Mouse (Mus musculus) cerebellum, adult 2 months (tissue): ENCODE measurements around the gene Pax2. TPM values are rescaled to one million over a fixed set of nuclear protein-coding genes. Genes with fewer than 3 reads are reported as not detected.
A peak's percentile ranks its signal among the peaks of the same experiment; 100 is the strongest.

Experiments used
- DNase-seq, 2 experiments: peaks; one replicate each; pipeline ENCODE4 v3.0.0; 2021
- H3K27ac ChIP-seq: fragments of 200-500 bp; 2 replicates; pipeline ENCODE4 v1.5.1; 2012; ENCODE audit warnings: low read length, control low read depth, inconsistent platforms; ENCODE audit not compliant: insufficient read depth
- H3K27me3 ChIP-seq: fragments of 200-500 bp; 2 replicates; pipeline ENCODE4 v1.6.1; 2012; ENCODE audit warnings: inconsistent platforms, mild to moderate bottlenecking, low read length, moderate library complexity; ENCODE audit not compliant: control insufficient read depth, insufficient read depth
- H3K4me1 ChIP-seq: fragments of 200-500 bp; 2 replicates; pipeline ENCODE4 v1.6.1; 2011; ENCODE audit warnings: low read length; ENCODE audit not compliant: control insufficient read depth, insufficient read depth
- H3K4me3 ChIP-seq: fragments of 200-500 bp; replicated peaks from 2 replicates; pipeline ENCODE3; 2011; ENCODE audit warnings: mild to moderate bottlenecking, low read depth, low read length, control low read depth; ENCODE audit not compliant: insufficient read depth
- CTCF ChIP-seq: fragments of 200-500 bp; IDR thresholded peaks from 2 replicates; pipeline ENCODE4 v1.5.1; 2011; ENCODE audit warnings: low read depth, mild to moderate bottlenecking, control low read depth, low read length, moderate library complexity, borderline replicate concordance; ENCODE audit not compliant: insufficient read depth
- POLR2A ChIP-seq: fragments of 200-500 bp; IDR thresholded peaks from 2 replicates; pipeline ENCODE4 v1.6.1; 2011; ENCODE audit warnings: low read length, control low read depth, borderline replicate concordance; ENCODE audit not compliant: insufficient read depth
- WGBS: fragments of 180-500 bp; shearing (Covaris S2); methylation state at CpG from one replicate; pipeline ENCODE4 v1.1.7; 2018; 5-methylcytosine and 5-hydroxymethylcytosine counted together
- polyA plus RNA-seq: library from polyadenylated mRNA; depleted of rRNA; stranded (reverse); fragments of >200 nt; gene quantifications from 2 replicates; pipeline ENCODE4 v1.2.3, GENCODE M21; 2012

Pax2 gene
- polyA plus RNA-seq, 1 experiment, result 8.4 TPM

DNA sequence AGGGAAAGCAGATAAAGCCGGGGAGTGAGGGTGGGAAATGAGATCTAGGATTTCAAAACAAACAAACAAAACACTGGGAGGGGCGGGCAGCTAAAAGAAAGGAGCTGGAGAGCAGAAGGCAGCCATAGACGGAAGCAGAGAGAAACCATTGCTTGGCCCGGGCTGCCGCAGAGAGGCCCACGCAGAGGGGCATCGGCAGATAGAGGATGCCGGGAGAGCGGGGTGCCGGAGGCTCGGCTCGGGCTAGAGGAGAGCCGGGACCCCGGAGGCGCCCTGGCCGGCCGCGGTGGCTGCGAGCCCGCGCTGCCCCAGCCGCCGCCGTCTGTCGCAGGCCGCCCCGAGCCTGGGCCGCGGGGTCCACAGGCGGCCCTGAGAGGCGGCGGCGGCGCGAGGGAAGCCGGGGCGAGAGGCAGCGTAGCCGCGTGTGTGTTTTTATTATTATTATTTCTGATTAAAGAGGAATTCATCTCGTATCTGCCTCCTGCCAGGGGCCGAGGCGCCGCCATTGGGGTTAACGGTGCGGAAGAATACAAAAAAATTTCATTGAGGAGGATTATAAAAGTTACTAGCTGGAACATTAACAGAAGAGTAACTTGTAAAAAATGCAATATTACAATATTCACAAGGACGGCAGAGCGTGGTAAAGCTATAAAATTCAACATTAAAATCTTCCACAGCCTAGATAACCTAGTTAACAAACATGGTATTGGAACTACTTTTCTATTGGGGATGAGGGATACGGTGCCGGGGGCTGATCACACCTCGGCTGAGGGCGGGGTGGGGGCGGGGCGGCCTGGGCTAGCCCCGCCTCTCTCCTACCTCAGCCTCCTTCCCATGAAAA is 29.7 kb upstream of the Pax2 start:
- TF ChIP-seq CTCF (no peak), POLR2A (no peak)
- Histone ChIP-seq H3K4me3 (peak overlapping the region; percentile 47), H3K4me1 (no peaks in the 10 kb centered on the region), H3K27ac (no peak overlapping the region), H3K27me3 (peaks cover 7% of the 10 kb centered on the region; the same call in 1 of the 2 replicates)
- peak; percentile 21 to 46 for DNase-seq
- 1% methylated on average over 55 of the region's 55 CpGs for WGBS

DNA sequence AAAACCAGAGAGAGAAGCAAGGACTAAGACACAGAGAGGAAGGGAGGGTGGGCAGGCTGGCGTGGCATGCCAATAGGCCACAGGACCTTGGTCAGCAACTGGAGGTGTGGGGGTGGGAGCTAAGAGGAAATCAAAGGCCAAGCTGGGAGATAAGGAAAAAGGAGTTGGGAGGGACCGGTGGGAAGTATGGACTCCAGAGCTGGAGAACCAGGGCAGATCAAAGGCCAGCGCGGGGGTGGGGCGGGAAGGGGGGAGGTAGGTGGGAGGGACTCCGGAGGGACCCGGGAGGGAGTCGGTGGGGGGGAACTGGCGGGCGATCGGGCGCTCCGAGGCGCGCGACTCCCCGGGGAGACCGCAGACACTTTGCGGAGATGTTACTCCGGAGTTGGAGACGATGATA is 21.7 kb upstream of the Pax2 start:
- 1% methylated on average over 21 of the region's 21 CpGs for WGBS
- DNase-seq, result no peak

DNA sequence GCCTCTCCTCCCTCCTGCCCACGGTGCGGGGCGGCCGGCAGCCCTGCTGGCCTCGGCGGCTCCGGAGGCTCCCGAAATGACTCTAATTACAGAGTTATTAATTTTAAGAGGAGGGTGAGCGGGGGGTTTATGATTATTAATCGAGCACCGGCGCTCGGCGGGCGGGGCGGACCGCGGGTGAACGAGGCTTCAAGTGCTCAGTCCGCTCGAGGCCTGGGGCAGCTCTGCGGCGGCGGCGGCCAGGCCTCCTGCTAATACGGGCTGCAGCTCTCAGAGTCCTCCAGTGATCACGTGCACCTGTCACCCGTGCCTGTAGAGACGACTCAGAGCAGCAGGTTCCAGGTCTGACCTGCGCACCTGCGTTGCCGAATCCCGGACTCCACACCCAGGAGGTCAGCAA is 21.2 kb upstream of the Pax2 start:
- WGBS, result under 1% methylated on average over 33 of the region's 33 CpGs
- no peak overlapping the region for H3K4me3 ChIP-seq
- no peak overlapping the region for H3K27ac ChIP-seq
- peaks cover 1% of the 10 kb centered on the region; the same call in 1 of the 2 replicates for H3K27me3 ChIP-seq
- TF ChIP-seq POLR2A (no peak), CTCF (no peak)
- H3K4me1 ChIP-seq, result no peaks in the 10 kb centered on the region; the same call in 1 of the 2 replicates
- no peak for DNase-seq

More for the DNA sequence above, 21.7 kb upstream of the Pax2 start:
- H3K4me1 ChIP-seq, result no peaks in the 10 kb centered on the region; the same call in 1 of the 2 replicates
- TF ChIP-seq CTCF (no peak), POLR2A (no peak)
- no peak overlapping the region for H3K27ac ChIP-seq
- no peak overlapping the region for H3K4me3 ChIP-seq
- H3K27me3 ChIP-seq, result no peaks in the 10 kb centered on the region; the same call in 1 of the 2 replicates

DNA sequence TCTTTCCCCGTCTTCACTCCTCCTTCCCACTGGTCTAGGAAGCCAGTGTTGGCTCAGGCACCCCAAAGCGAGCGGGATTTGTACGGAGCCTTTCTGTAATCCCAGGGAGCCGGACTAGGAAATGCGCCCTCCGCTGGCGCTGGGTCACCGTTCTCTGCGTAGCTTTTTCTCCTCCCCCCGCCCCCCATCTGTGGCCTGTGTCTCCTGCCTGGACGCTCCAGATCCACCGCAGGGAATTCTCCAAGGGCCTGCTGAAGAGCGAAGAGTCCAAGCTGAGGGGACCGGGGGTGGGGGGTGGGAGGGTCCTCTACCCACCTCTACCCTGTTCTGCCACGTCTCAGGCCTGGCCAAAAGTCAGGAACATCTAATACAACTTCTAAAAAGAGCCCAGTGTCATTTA is 15.5 kb upstream of the Pax2 start:
- Histone ChIP-seq H3K4me3 (no peak overlapping the region), H3K27ac (no peak overlapping the region), H3K4me1 (no peaks in the 10 kb centered on the region), H3K27me3 (peaks cover 3% of the 10 kb centered on the region; the same call in 1 of the 2 replicates)
- 3% methylated on average over 16 of the region's 16 CpGs for WGBS
- TF ChIP-seq POLR2A, result no peak
- no peak for TF ChIP-seq CTCF
- no peak for DNase-seq

DNA sequence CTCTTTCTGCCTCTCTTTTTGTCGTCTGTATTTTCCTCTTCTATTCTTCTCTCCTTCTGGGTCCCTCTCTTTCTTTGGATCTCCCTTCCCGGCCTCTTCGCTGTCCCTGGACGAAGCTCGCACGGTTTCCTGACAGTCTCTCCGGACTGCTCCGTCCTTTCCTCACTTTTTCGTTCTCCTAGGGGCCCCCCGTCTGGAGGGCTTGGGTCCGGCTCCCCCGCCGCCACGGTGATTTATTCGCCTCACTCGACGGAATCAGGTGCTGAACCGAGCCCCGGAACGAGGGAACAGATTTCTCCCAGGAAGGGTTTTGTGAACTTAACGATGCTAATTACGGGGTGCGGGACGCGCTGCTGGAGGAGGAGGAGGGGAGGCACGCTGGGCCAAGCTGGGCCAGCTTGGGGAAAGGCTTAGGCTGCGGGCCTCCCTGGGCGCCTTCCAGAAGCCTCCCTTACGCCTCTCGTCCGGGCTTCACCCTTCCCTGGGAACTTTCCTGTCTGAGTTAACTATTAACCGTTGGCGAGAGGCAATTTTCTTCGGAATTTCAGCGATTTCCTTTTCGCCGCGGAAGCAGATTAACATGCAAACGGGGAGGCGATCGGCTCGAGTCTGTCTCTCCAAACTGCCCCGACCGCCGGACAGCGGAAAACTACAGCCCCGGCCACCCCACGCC is 14.6 kb upstream of the Pax2 start:
- TF ChIP-seq POLR2A (no peak), CTCF (no peak)

DNA sequence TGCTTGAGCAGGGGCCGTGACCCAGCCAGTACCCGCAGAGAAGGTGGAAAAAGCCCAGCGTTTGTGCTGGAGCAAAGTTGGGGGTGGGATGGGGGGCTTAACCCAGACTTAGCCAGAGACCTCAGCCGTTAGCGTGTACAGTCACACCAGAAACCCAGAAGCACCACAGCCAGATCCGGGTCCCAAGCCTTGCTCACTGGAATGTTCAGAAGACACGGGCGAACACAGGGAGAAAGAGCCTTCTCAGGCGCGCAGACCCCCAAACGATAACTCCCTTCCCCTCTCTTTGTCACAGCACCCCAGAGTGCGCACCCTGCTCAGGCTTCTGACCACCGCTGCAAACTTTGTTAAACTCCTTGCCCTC is 14.1 kb upstream of the Pax2 start:
- Histone ChIP-seq H3K4me1 (no peaks in the 10 kb centered on the region), H3K27me3 (peaks cover 3% of the 10 kb centered on the region; the same call in 1 of the 2 replicates), H3K4me3 (no peak overlapping the region), H3K27ac (no peak overlapping the region)
- no peak for DNase-seq
- TF ChIP-seq POLR2A, result no peak
- TF ChIP-seq CTCF, result no peak
- 4% methylated on average over 13 of the region's 13 CpGs for WGBS

More for the DNA sequence above, 14.6 kb upstream of the Pax2 start:
- Histone ChIP-seq H3K4me3 (no peak overlapping the region), H3K27ac (no peak overlapping the region), H3K4me1 (no peaks in the 10 kb centered on the region), H3K27me3 (peaks cover 3% of the 10 kb centered on the region; the same call in 1 of the 2 replicates)
- no peak for DNase-seq
- 2% methylated on average over 48 of the region's 48 CpGs for WGBS

DNA sequence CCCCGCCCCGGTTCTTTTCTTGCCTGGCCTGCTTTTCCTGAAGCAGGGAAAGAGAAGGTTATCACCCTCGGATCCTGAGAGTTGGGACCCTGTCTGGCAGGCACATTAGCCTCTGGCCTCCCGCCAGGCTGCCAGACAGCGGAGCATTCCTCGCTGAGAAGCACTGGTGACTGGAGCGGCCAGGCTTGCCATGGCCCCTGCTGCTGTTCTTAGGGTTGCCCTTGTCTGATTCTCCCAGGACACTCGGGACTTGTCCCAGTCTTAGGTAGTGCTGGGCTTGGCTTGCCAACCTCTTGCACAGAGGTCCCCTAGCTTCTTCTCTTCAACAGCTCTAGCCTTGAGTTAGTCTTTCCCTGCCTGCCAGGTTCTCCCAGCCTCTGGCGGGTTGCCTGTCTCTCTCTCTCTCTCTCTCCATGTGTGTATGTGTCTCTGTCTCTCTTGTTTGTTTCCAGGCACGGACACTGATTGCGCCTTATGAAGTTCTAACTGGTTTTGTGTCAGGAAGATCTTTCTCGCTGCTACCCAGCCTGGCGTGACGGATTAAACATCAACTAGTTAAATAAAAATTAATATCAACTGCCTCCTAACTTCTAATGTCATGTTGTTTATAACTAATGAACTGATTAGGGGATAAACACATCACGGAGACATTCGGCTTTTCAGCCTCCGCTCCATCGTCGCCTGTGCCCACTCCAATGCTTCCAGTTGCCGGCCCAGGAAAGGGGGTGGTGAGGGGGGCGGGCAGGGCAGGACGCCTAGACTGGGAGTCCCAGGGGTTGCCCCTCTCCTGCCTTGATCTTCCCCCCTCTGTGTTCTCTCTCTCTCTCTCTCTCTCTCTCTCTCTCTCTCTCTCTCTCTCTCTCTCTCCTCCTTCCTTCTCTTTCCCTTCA is 13.5 kb upstream of the Pax2 start:
- Histone ChIP-seq H3K27ac (no peak overlapping the region), H3K4me3 (no peak overlapping the region), H3K27me3 (peaks cover 4% of the 10 kb centered on the region; the same call in 1 of the 2 replicates), H3K4me1 (no peaks in the 10 kb centered on the region)
- WGBS, result 3% methylated on average over 22 of the region's 22 CpGs
- TF ChIP-seq CTCF, result no peak
- TF ChIP-seq POLR2A, result no peak
- DNase-seq, result no peak
